Mouse (Mus musculus) neutrophil, adult 5-6 weeks (primary cell): ENCODE results near the gene Ttc39b. TPM values are rescaled to one million over a fixed set of nuclear protein-coding genes. Genes with fewer than 3 reads are reported as not detected.

Experiments
- ATAC-seq: fragments of 151-379, 151-347 bp; 2 replicates; pipeline ENCODE4 v1.8.0; 2017; ENCODE audit warnings: mild to moderate bottlenecking, moderate TSS enrichment; ENCODE audit not compliant: insufficient number of reproducible peaks, poor library complexity, low FRiP score, severe bottlenecking; ENCODE audit errors: extremely low read depth
- total RNA-seq: library from RNA; stranded (forward); fragments of 200-1000 nt; gene quantifications from 2 replicates; pipeline ENCODE4 v1.2.3, GENCODE M21; 2017

Gene Ttc39b
- total RNA-seq, 1 experiment from 2014 or later = 40.5 TPM

- ATAC-seq = no peak
Measured at GRCm38 (mm10) chr4:83241630-83242029, 82.4 kb downstream of the Ttc39b start.

GRCm38 (mm10) chr4:83237656-83238055 is 86.4 kb downstream of the Ttc39b start:
- ATAC-seq = no peak

GRCm38 (mm10) chr4:83235304-83235703 is 88.8 kb downstream of the Ttc39b start:
- 0 out of 2 replicates have a peak, but pooled peaks have one; percentile 24 for ATAC-seq

GRCm38 (mm10) chr4:83234739-83235138 is 89.3 kb downstream of the Ttc39b start:
- ATAC-seq = no peak

GRCm38 (mm10) chr4:83234132-83234531 is 89.9 kb downstream of the Ttc39b start:
- no peak for ATAC-seq

GRCm38 (mm10) chr4:83233181-83234123 is 90.6 kb downstream of the Ttc39b start:
- ATAC-seq = no peak

GRCm38 (mm10) chr4:83232315-83232880 is 91.7 kb downstream of the Ttc39b start:
- no peak for ATAC-seq

GRCm38 (mm10) chr4:83228664-83229283 is 95.3 kb downstream of the Ttc39b start:
- ATAC-seq = no peak

GRCm38 (mm10) chr4:83228073-83228472 is 96.0 kb downstream of the Ttc39b start:
- ATAC-seq = no peak

- no peak for ATAC-seq
Measured at GRCm38 (mm10) chr4:83225633-83226360, 98.3 kb downstream of the Ttc39b start.

- ATAC-seq = no peak
Measured at GRCm38 (mm10) chr4:83224242-83224641, 99.8 kb downstream of the Ttc39b start.

GRCm38 (mm10) chr4:83223197-83223596 is 100.9 kb downstream of the Ttc39b start:
- no peak for ATAC-seq

- ATAC-seq = no peak
Measured at GRCm38 (mm10) chr4:83220761-83221557, 103.1 kb downstream of the Ttc39b start.

GRCm38 (mm10) chr4:83219253-83219652 is 104.8 kb downstream of the Ttc39b start:
- ATAC-seq = no peak

GRCm38 (mm10) chr4:83217128-83217527 is 106.9 kb downstream of the Ttc39b start:
- no peak for ATAC-seq

GRCm38 (mm10) chr4:83216381-83216780 is 107.7 kb downstream of the Ttc39b start:
- no peak for ATAC-seq

GRCm38 (mm10) chr4:83215776-83216175 is 108.3 kb downstream of the Ttc39b start:
- no peak for ATAC-seq

- ATAC-seq = no peak
Measured at GRCm38 (mm10) chr4:83214822-83215558, 109.1 kb downstream of the Ttc39b start.
